Mouse (Mus musculus) ES-Bruce4 (cell line): ENCODE data around the gene Lrig2.

ENCODE experiments used
- CTCF ChIP-seq: IDR thresholded peaks from one replicate; pipeline ENCODE4 v1.8.1; 2011; ENCODE audit warnings: low read depth, low read length
- POLR2A ChIP-seq: IDR thresholded peaks from one replicate; pipeline ENCODE4 v1.8.1; 2011; ENCODE audit warnings: low read length; ENCODE audit not compliant: insufficient read depth

DNA sequence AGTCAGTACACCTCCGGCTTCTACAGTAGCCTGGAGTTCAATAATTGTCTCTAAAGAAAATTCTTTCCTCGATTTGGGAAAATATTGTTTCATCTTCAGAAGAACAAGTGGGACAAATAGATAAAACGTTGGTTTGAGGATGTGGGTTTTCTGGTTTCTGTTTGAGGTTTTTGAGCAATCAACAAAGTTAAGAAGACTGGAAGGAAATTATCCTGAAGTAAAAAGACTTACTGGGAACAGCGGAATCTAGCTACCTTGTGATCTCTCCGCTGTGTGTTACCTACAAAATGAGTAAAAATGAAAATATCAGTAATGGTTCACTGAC lies 668 bp upstream of the Lrig2 start:
- no peak for TF ChIP-seq POLR2A
- TF ChIP-seq CTCF: no peak
